Mouse (Mus musculus) neural tube, embryonic 11.5 days (tissue): ENCODE results near the gene E2f8. TPM values are rescaled to one million over a fixed set of nuclear protein-coding genes. Genes with fewer than 3 reads are reported as not detected.

Source experiments
- ATAC-seq: fragments of 200-750 bp; cut with Nextera tagmentation; 2 replicates; pipeline ENCODE4 v1.8.0; 2017; ENCODE audit warnings: moderate number of reproducible peaks, mild to moderate bottlenecking, moderate TSS enrichment, moderate library complexity; ENCODE audit not compliant: insufficient read depth, low FRiP score, low TSS enrichment
- DNase-seq: peaks from one replicate; pipeline ENCODE4 v3.0.0-alpha.2; 2015; ENCODE audit warnings: low spot score
- H3K27ac ChIP-seq: fragments of 300-500 bp; sonication (generic); 2 replicates; pipeline ENCODE4 v1.5.1; 2014; ENCODE audit warnings: low read depth, mild to moderate bottlenecking, low read length
- H3K27me3 ChIP-seq: fragments of 300-500 bp; sonication (generic); 2 replicates; pipeline ENCODE4 v1.6.1; 2014; ENCODE audit warnings: mild to moderate bottlenecking, low read length, mixed read lengths; ENCODE audit not compliant: control insufficient read depth, insufficient read depth
- H3K36me3 ChIP-seq: fragments of 300-500 bp; sonication (generic); 2 replicates; pipeline ENCODE4 v1.6.1; 2014; ENCODE audit warnings: mild to moderate bottlenecking, low read length, moderate library complexity, mixed read lengths; ENCODE audit not compliant: control insufficient read depth, insufficient read depth
- H3K4me1 ChIP-seq: fragments of 300-500 bp; sonication (generic); 2 replicates; pipeline ENCODE4 v1.6.1; 2014; ENCODE audit warnings: low read length, mixed read lengths; ENCODE audit not compliant: control insufficient read depth, insufficient read depth
- H3K4me2 ChIP-seq: fragments of 300-500 bp; sonication (generic); 2 replicates; pipeline ENCODE4 v1.6.1; 2014; ENCODE audit warnings: low read depth, mild to moderate bottlenecking, moderate library complexity
- H3K4me3 ChIP-seq: fragments of 300-500 bp; sonication (generic); 2 replicates; pipeline ENCODE4 v1.5.1; 2014; ENCODE audit warnings: low read depth, low read length
- H3K9ac ChIP-seq: fragments of 300-500 bp; sonication (generic); 2 replicates; pipeline ENCODE4 v1.6.1; 2014; ENCODE audit warnings: mild to moderate bottlenecking, low read length
- H3K9me3 ChIP-seq: fragments of 300-500 bp; sonication (generic); 2 replicates; pipeline ENCODE4 v1.6.1; 2016; ENCODE audit warnings: low read length; ENCODE audit not compliant: control insufficient read depth
- WGBS: fragments of 180-500 bp; shearing (Covaris S2); extraction: QIAGEN DNeasy Blood & Tissue Kit; methylation state at CpG from one replicate; pipeline ENCODE4 v1.1.7; 2014; 5-methylcytosine and 5-hydroxymethylcytosine counted together
- polyA plus RNA-seq: library from polyadenylated mRNA; unstranded; fragments of >200 nt; fragmentation: Nextera tagmentation; extraction: Ambion mirVana; gene quantifications from 2 replicates; pipeline ENCODE4 v1.2.1, GENCODE M21; 2014

E2f8 gene
- polyA plus RNA-seq, 1 experiment from 2014 or later, result 16.5 TPM

GRCm38 (mm10) chr7:48855461-48855860 is 25.9 kb downstream of the E2f8 start:
- Histone ChIP-seq H3K4me1 (no peaks in the 10 kb centered on the region), H3K27me3 (no peaks in the 10 kb centered on the region), H3K4me2 (no peak overlapping the region), H3K9me3 (no peaks in the 10 kb centered on the region), H3K27ac (no peak overlapping the region), H3K36me3 (no peaks in the 10 kb centered on the region), H3K9ac (no peak overlapping the region), H3K4me3 (no peak overlapping the region)
- ATAC-seq (no peak), DNase-seq (no peak)
- 94% methylated on average over 3 of the region's 3 CpGs for WGBS

GRCm38 (mm10) chr7:48853496-48853895 is 27.9 kb downstream of the E2f8 start:
- no peak for ATAC-seq
- Histone ChIP-seq H3K27ac (no peak overlapping the region), H3K4me1 (no peaks in the 10 kb centered on the region), H3K36me3 (no peaks in the 10 kb centered on the region), H3K4me2 (no peak overlapping the region), H3K27me3 (no peaks in the 10 kb centered on the region), H3K4me3 (no peak overlapping the region), H3K9me3 (no peaks in the 10 kb centered on the region), H3K9ac (no peak overlapping the region)
- no peak for DNase-seq
- WGBS, result 85% methylated on average over 13 of the region's 13 CpGs

- ATAC-seq, result no peak
- no peak for DNase-seq
Measured at GRCm38 (mm10) chr7:48851529-48852104, 29.8 kb downstream of the E2f8 start.

GRCm38 (mm10) chr7:48847820-48848650 is 33.4 kb downstream of the E2f8 start, which contains the start of gene Csrp3:
Gene Csrp3, minus strand, starts transcription at chr7:48848033.
- no peak within 1 kb of the TSS for H3K4me3 ChIP-seq
- no peaks in the 10 kb centered on the region for H3K36me3 ChIP-seq
- H3K9ac ChIP-seq, result no peak within 1 kb of the TSS
- DNase-seq, result no peak
- ATAC-seq, result no peak
- H3K4me2 ChIP-seq, result no peak within 1 kb of the TSS
- peaks cover 16% of the 10 kb centered on the region for H3K27me3 ChIP-seq
- H3K27ac ChIP-seq, result no peak within 1 kb of the TSS
- no peaks in the 10 kb centered on the region for H3K4me1 ChIP-seq
- WGBS, result 51% methylated on average over 11 of the region's 11 CpGs
- H3K9me3 ChIP-seq, result no peaks in the 10 kb centered on the region

More at GRCm38 (mm10) chr7:48851529-48852104, 29.8 kb downstream of the E2f8 start:
- Histone ChIP-seq H3K27ac (no peak overlapping the region), H3K27me3 (peaks cover 3% of the 10 kb centered on the region; the same call in 1 of the 2 replicates), H3K4me2 (no peak overlapping the region), H3K9me3 (no peaks in the 10 kb centered on the region), H3K9ac (no peak overlapping the region), H3K4me3 (no peak overlapping the region), H3K36me3 (no peaks in the 10 kb centered on the region), H3K4me1 (no peaks in the 10 kb centered on the region)
- WGBS, result 77% methylated on average over 6 of the region's 6 CpGs

GRCm38 (mm10) chr7:48846755-48847154 is 34.6 kb downstream of the E2f8 start:
- Histone ChIP-seq H3K4me2 (no peak overlapping the region), H3K4me3 (no peak overlapping the region), H3K27ac (no peak overlapping the region), H3K27me3 (peaks cover 20% of the 10 kb centered on the region), H3K9me3 (no peaks in the 10 kb centered on the region), H3K36me3 (no peaks in the 10 kb centered on the region), H3K4me1 (no peaks in the 10 kb centered on the region), H3K9ac (no peak overlapping the region)
- WGBS, result 53% methylated on average over 6 of the region's 6 CpGs
- no peak for ATAC-seq
- no peak for DNase-seq

GRCm38 (mm10) chr7:48845213-48845973 is 36.0 kb downstream of the E2f8 start:
- Histone ChIP-seq H3K27me3 (peaks cover 27% of the 10 kb centered on the region), H3K4me3 (no peak overlapping the region), H3K27ac (no peak overlapping the region), H3K9ac (no peak overlapping the region), H3K4me1 (no peaks in the 10 kb centered on the region), H3K36me3 (no peaks in the 10 kb centered on the region), H3K9me3 (no peaks in the 10 kb centered on the region), H3K4me2 (no peak overlapping the region)
- DNase-seq, result no peak
- no peak for ATAC-seq
- WGBS, result 76% methylated on average over 12 of the region's 12 CpGs

- H3K9me3 ChIP-seq, result no peaks in the 10 kb centered on the region
- WGBS, result 87% methylated on average over 5 of the region's 5 CpGs
- H3K9ac ChIP-seq, result no peak overlapping the region
- H3K4me3 ChIP-seq, result no peak overlapping the region
- H3K27me3 ChIP-seq, result peaks cover 46% of the 10 kb centered on the region
- no peaks in the 10 kb centered on the region for H3K4me1 ChIP-seq
- DNase-seq (no peak), ATAC-seq (no peak)
- H3K27ac ChIP-seq, result no peak overlapping the region
- no peaks in the 10 kb centered on the region for H3K36me3 ChIP-seq
- H3K4me2 ChIP-seq, result no peak overlapping the region
Measured at GRCm38 (mm10) chr7:48843541-48843940, 37.9 kb downstream of the E2f8 start.

GRCm38 (mm10) chr7:48842353-48842752 is 39.0 kb downstream of the E2f8 start:
- Histone ChIP-seq H3K27ac (no peak overlapping the region), H3K4me3 (no peak overlapping the region), H3K4me2 (no peak overlapping the region), H3K27me3 (peaks cover 55% of the 10 kb centered on the region), H3K9ac (no peak overlapping the region), H3K9me3 (no peaks in the 10 kb centered on the region), H3K36me3 (no peaks in the 10 kb centered on the region), H3K4me1 (no peaks in the 10 kb centered on the region)
- DNase-seq (no peak), ATAC-seq (no peak)
- 79% methylated on average over 3 of the region's 3 CpGs for WGBS
